Mouse (Mus musculus): ENCODE results near the gene Gsg1l2.

The Gsg1l2 gene

GRCm38 (mm10) chr11:67811535-67811934 is 37.1 kb downstream of the Gsg1l2 start:
- DNase-seq (ENCODE audit: extremely low read depth, insufficient read length, low spot score) = no peak

- DNase-seq (ENCODE audit: extremely low read depth, insufficient read length, low spot score) = peak; percentile 7
Measured at GRCm38 (mm10) chr11:67819604-67820003, 45.2 kb downstream of the Gsg1l2 start.

- DNase-seq (ENCODE audit: extremely low read depth, insufficient read length, low spot score) = no peak
Measured at GRCm38 (mm10) chr11:67820221-67820620, 45.8 kb downstream of the Gsg1l2 start.

GRCm38 (mm10) chr11:67821560-67821959 is 47.2 kb downstream of the Gsg1l2 start:
- no peak for DNase-seq (ENCODE audit: extremely low read depth, insufficient read length, low spot score)

- DNase-seq (ENCODE audit: extremely low read depth, insufficient read length, low spot score) = peak; percentile 50
Measured at GRCm38 (mm10) chr11:67828360-67829059, 54.1 kb downstream of the Gsg1l2 start.

GRCm38 (mm10) chr11:67829530-67829929 is 55.1 kb downstream of the Gsg1l2 start:
- DNase-seq (ENCODE audit: extremely low read depth, insufficient read length, low spot score) = no peak

- no peak for DNase-seq (ENCODE audit: extremely low read depth, insufficient read length, low spot score)
Measured at GRCm38 (mm10) chr11:67831820-67832219, 57.4 kb downstream of the Gsg1l2 start.

GRCm38 (mm10) chr11:67835408-67836078 is 61.1 kb downstream of the Gsg1l2 start:
- DNase-seq (ENCODE audit: extremely low read depth, insufficient read length, low spot score) = no peak
